Mouse (Mus musculus) forebrain, embryonic 15.5 days (tissue): Measurements from ENCODE around the gene Atp5j. TPM values are rescaled to one million over a fixed set of nuclear protein-coding genes. Genes with fewer than 3 reads are reported as not detected.

Experiments
- polyA plus RNA-seq: library from polyadenylated mRNA; unstranded; fragments of >200 nt; fragmentation: Nextera tagmentation; extraction: Ambion mirVana; gene quantifications from 2 replicates; pipeline ENCODE4 v1.2.1, GENCODE M21; 2015

Atp5j gene
- polyA plus RNA-seq, 1 experiment from 2014 or later = 748 TPM

Other genes with a start within 250 kb of the Atp5j start
- 34.4 and 35.4 TPM in 2 replicates for gene Mrpl39, start 99.9 kb downstream of the Atp5j start, polyA plus RNA-seq
- gene Jam2, start 61.5 kb downstream of the Atp5j start, polyA plus RNA-seq = 16.7 and 18.4 TPM in 2 replicates
- 26.4 and 26.9 TPM in 2 replicates for gene Gabpa, start 700 bp downstream of the Atp5j start, polyA plus RNA-seq